Mouse (Mus musculus) lung, postnatal 0 days (tissue): ENCODE results near the gene Gtf2e1.

Experiments used
- CTCF ChIP-seq: IDR thresholded peaks from 2 replicates; pipeline ENCODE4 v1.5.1; 2016; ENCODE audit warnings: antibody characterized with exemption, mild to moderate bottlenecking
- EP300 ChIP-seq: IDR thresholded peaks from 2 replicates; pipeline ENCODE4 v1.6.1; 2016; ENCODE audit warnings: antibody characterized with exemption, mild to moderate bottlenecking, control low read depth

DNA sequence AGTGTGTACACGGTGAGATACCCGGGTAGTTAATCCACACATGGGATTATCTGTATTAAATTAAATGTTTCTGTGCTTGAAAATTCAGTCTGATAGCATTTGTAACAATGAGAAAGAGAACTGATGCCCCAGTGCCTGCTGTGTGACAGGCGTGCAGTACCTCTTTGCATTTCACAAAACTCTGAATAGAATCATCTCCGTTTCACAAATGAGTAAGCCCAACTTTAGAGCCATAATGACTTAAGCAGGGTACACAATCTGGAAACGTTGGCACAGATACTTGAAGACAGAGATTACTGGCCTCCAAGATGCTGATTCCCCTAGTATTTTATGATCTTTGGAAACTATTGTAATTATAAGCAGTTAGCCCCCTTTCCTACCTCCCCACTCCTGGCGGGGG is 26.5 kb upstream of the Gtf2e1 start:
- no peak for TF ChIP-seq CTCF
- no peak for TF ChIP-seq EP300
